In the genomic region with DNA sequence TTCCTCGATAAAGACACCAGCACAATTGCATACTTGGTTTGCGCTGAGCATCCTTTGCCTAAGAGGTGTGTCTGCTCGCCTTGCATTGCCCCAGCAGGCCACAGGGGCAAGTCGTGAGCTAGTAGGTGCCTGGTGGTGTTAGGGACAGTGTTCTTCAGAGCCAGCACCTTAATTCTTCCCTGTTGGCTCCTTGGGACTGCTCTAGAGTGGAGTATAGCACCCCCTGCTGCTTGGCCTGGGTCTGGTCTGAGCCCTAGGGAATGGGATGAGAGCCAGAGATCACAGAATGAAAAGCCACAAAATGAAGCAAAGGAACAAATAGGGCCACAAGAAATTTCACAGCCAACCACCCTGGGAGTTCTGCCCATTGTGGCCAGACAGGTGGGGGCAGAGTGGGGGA, we compare ENCODE assay signal across 9 mouse cellular contexts. TPM values are rescaled to one million over a fixed set of nuclear protein-coding genes. Genes with fewer than 3 reads are reported as not detected.
DNase-seq lines count a peak whose midpoint lies in the region; ATAC-seq lines count a peak whose summit lies in the region.
"Had no signal": no experiment of that assay in that cellular context is flagged by ENCODE, and none has a peak within 500 bp of the region (broad histone marks: within the 10 kb centered on the region; RNA-seq: fewer than 3 reads in every experiment).

No protein-coding gene starts in this region.

- no peaks in the 10 kb centered on the region for H3K27me3 ChIP-seq in kidney, embryonic 15.5 days
- peaks cover 6% of the 10 kb centered on the region; the same call in 1 of the 2 replicates for H3K27me3 ChIP-seq in liver, embryonic 13.5 days

- peaks cover 27% of the 10 kb centered on the region for H3K4me1 ChIP-seq in kidney, embryonic 15.5 days
- peaks cover 17% of the 10 kb centered on the region for H3K4me1 ChIP-seq in liver, embryonic 13.5 days (replicated peaks)

- peak; percentile 68; the same call in 1 of the 2 replicates for ATAC-seq in kidney, embryonic 15.5 days (replicated peaks; ENCODE audit: low FRiP score)
- peak; percentile 62 for ATAC-seq in liver, embryonic 13.5 days (ENCODE audit: low read depth)
- no peak for ATAC-seq in erythroblast, adult 5-6 weeks (replicated peaks; ENCODE audit: low FRiP score, poor library complexity, severe bottlenecking)

- DNase-seq in B cell, adult 2 months: peak; percentile 64 to 65
- peak; percentile 11 for DNase-seq in MEL-GATA-1-ER (ENCODE audit: extremely low read depth, low read depth)
- peak; percentile 71 for DNase-seq in cerebellum, adult 9-11 months
- DNase-seq in heart, adult 18-20 months: peak; percentile 73 to 84
- peak; percentile 23 for DNase-seq in liver, embryonic 13.5 days
- peak; percentile 68 to 73 for DNase-seq in right cerebral cortex, adult 2 months (ENCODE audit: low spot score in 2 of 2)

- no peak overlapping the region for H3K27ac ChIP-seq in kidney, embryonic 15.5 days
- H3K27ac ChIP-seq in liver, embryonic 13.5 days: no peak overlapping the region

- H3K9ac ChIP-seq in kidney, embryonic 15.5 days: no peak overlapping the region
- no peak overlapping the region for H3K9ac ChIP-seq in liver, embryonic 13.5 days

- no peaks in the 10 kb centered on the region for H3K9me3 ChIP-seq in kidney, embryonic 15.5 days (replicated peaks)
- H3K9me3 ChIP-seq in liver, embryonic 13.5 days (replicated peaks): no peaks in the 10 kb centered on the region

- H3K4me3 ChIP-seq in kidney, embryonic 15.5 days (replicated peaks): no peak overlapping the region
- H3K4me3 ChIP-seq in liver, embryonic 13.5 days (replicated peaks): no peak overlapping the region

- WGBS in kidney, embryonic 15.5 days: 53% methylated on average over 4 of the region's 4 CpGs
- 39% methylated on average over 4 of the region's 4 CpGs for WGBS in liver, embryonic 13.5 days (ENCODE audit: insufficient replicate concordance)

- H3K36me3 ChIP-seq in kidney, embryonic 15.5 days: no peaks in the 10 kb centered on the region
- H3K36me3 ChIP-seq in liver, embryonic 13.5 days: no peaks in the 10 kb centered on the region

- no peak overlapping the region for H3K4me2 ChIP-seq in kidney, embryonic 15.5 days
- no peak overlapping the region for H3K4me2 ChIP-seq in liver, embryonic 13.5 days

RNA-seq across cellular contexts. Expression of a gene that starts 11.6 kb away (rescaled TPM):
- total RNA-seq in heart, adult 18-20 months (2021): under 1 TPM; 0.27 to 0.33 TPM
- 4.1 and 4.2 TPM in 2 replicates for polyA plus RNA-seq in kidney, embryonic 15.5 days (2015; fragmentation: Nextera tagmentation; extraction: Ambion mirVana)
- polyA plus RNA-seq in liver, embryonic 13.5 days (2015; fragmentation: Nextera tagmentation; extraction: Ambion mirVana): 2.1 and 2.3 TPM in 2 replicates
- 0.96 and 3.8 TPM in 2 replicates for total RNA-seq in erythroblast, adult 5-6 weeks (2015; ENCODE audit: low replicate concordance)
- 1.3 and 2.1 TPM in 2 replicates for total RNA-seq in erythroblast, adult 5-6 weeks (2017; ENCODE audit: low replicate concordance)

RNA-seq across cellular contexts. Expression of a gene that starts 33.8 kb away (rescaled TPM):
- total RNA-seq in heart, adult 18-20 months (2021): not detected
- not detected in 2 replicates for polyA plus RNA-seq in kidney, embryonic 15.5 days (2015; fragmentation: Nextera tagmentation; extraction: Ambion mirVana)
- not detected in 2 replicates for polyA plus RNA-seq in liver, embryonic 13.5 days (2015; fragmentation: Nextera tagmentation; extraction: Ambion mirVana)
- total RNA-seq in erythroblast, adult 5-6 weeks (2015; ENCODE audit: low replicate concordance): not detected in 2 replicates
- total RNA-seq in erythroblast, adult 5-6 weeks (2017; ENCODE audit: low replicate concordance): not detected in 2 replicates
- polyA plus RNA-seq: gonadal fat pad, adult 2 months had no signal

RNA-seq across cellular contexts. Expression of a gene that starts 40.9 kb away (rescaled TPM):
- total RNA-seq in heart, adult 18-20 months (2021): not detected
- polyA plus RNA-seq in kidney, embryonic 15.5 days (2015; fragmentation: Nextera tagmentation; extraction: Ambion mirVana): 0.51 TPM in 1 of 2 replicates, not detected in the other
- not detected in 2 replicates for polyA plus RNA-seq in liver, embryonic 13.5 days (2015; fragmentation: Nextera tagmentation; extraction: Ambion mirVana)
- total RNA-seq in erythroblast, adult 5-6 weeks (2015; ENCODE audit: low replicate concordance): not detected in 2 replicates
- total RNA-seq in erythroblast, adult 5-6 weeks (2017; ENCODE audit: low replicate concordance): not detected in 2 replicates

RNA-seq across cellular contexts. Expression of a gene that starts 50.6 kb away (rescaled TPM):
- not detected for total RNA-seq in heart, adult 18-20 months (2021)
- polyA plus RNA-seq in kidney, embryonic 15.5 days (2015; fragmentation: Nextera tagmentation; extraction: Ambion mirVana): not detected in 2 replicates
- not detected in 2 replicates for polyA plus RNA-seq in liver, embryonic 13.5 days (2015; fragmentation: Nextera tagmentation; extraction: Ambion mirVana)
- not detected in 2 replicates for total RNA-seq in erythroblast, adult 5-6 weeks (2015; ENCODE audit: low replicate concordance)
- total RNA-seq in erythroblast, adult 5-6 weeks (2017; ENCODE audit: low replicate concordance): not detected in 2 replicates

RNA-seq across cellular contexts. Expression of a gene that starts 55.8 kb away (rescaled TPM):
- total RNA-seq in heart, adult 18-20 months (2021): not detected
- polyA plus RNA-seq in kidney, embryonic 15.5 days (2015; fragmentation: Nextera tagmentation; extraction: Ambion mirVana): not detected in 2 replicates
- not detected in 2 replicates for polyA plus RNA-seq in liver, embryonic 13.5 days (2015; fragmentation: Nextera tagmentation; extraction: Ambion mirVana)
- not detected in 2 replicates for total RNA-seq in erythroblast, adult 5-6 weeks (2015; ENCODE audit: low replicate concordance)
- not detected in 2 replicates for total RNA-seq in erythroblast, adult 5-6 weeks (2017; ENCODE audit: low replicate concordance)

Comparison
In these comparisons a context has a peak if more than half of its experiments do, and no peak if none do; other contexts are left out.
1. DNase-seq: peak in every context shown above with its lines; median percentile 78 in heart, adult 18-20 months; 71 in cerebellum, adult 9-11 months; 70 in right cerebral cortex, adult 2 months; 64 in B cell, adult 2 months; 23 in liver, embryonic 13.5 days; 11 in MEL-GATA-1-ER.